Mouse (Mus musculus) thymus, postnatal 4 days (tissue): ENCODE results near the gene Apof.
A peak's percentile ranks its signal among the peaks of the same experiment; 100 is the strongest.

Experiments used
- DNase-seq: peaks from one replicate; pipeline ENCODE4 v3.0.0; 2021

Apof gene

GRCm38 (mm10) chr10:128268371-128268770 is at the start of gene Apof:
TSS of gene Apof (plus strand) at chr10:128268671.
- DNase-seq: no peak

GRCm38 (mm10) chr10:128221533-128222286 is 46.8 kb upstream of the Apof start:
- peak; percentile 30 for DNase-seq

GRCm38 (mm10) chr10:128225064-128225463 is 43.4 kb upstream of the Apof start:
- no peak for DNase-seq

GRCm38 (mm10) chr10:128225538-128225937 is 42.9 kb upstream of the Apof start, which contains the start of gene Mip:
TSS of gene Mip (plus strand) at chr10:128225838.
- DNase-seq: no peak

GRCm38 (mm10) chr10:128227592-128227991 is 40.9 kb upstream of the Apof start:
- no peak for DNase-seq

- DNase-seq: no peak
Measured at GRCm38 (mm10) chr10:128228009-128228408, 40.5 kb upstream of the Apof start.

- peak; percentile 48 for DNase-seq
Measured at GRCm38 (mm10) chr10:128230582-128230981, 37.9 kb upstream of the Apof start.

- DNase-seq: peak; percentile 30
Measured at GRCm38 (mm10) chr10:128231146-128231545, 37.3 kb upstream of the Apof start.

GRCm38 (mm10) chr10:128231697-128232419 is 36.6 kb upstream of the Apof start, which contains the start of gene Timeless:
TSS of gene Timeless (plus strand) at chr10:128232065.
- peak; percentile 94 for DNase-seq

GRCm38 (mm10) chr10:128232420-128232985 is 36.0 kb upstream of the Apof start:
- DNase-seq: peak; percentile 54

- DNase-seq: no peak
Measured at GRCm38 (mm10) chr10:128236321-128236720, 32.1 kb upstream of the Apof start.

- DNase-seq: no peak
Measured at GRCm38 (mm10) chr10:128237807-128238480, 30.5 kb upstream of the Apof start.

GRCm38 (mm10) chr10:128239140-128239539 is 29.3 kb upstream of the Apof start:
- DNase-seq: no peak

- DNase-seq: no peak
Measured at GRCm38 (mm10) chr10:128240131-128240530, 28.3 kb upstream of the Apof start.

GRCm38 (mm10) chr10:128243252-128243651 is 25.2 kb upstream of the Apof start:
- no peak for DNase-seq

GRCm38 (mm10) chr10:128244121-128244520 is 24.4 kb upstream of the Apof start:
- DNase-seq: no peak

GRCm38 (mm10) chr10:128247020-128247732 is 21.3 kb upstream of the Apof start:
- DNase-seq: no peak

GRCm38 (mm10) chr10:128250565-128250964 is 17.9 kb upstream of the Apof start:
- no peak for DNase-seq

- no peak for DNase-seq
Measured at GRCm38 (mm10) chr10:128253677-128254255, 14.7 kb upstream of the Apof start, which contains the start of gene Apon. TSS of gene Apon (plus strand) at chr10:128254096.

- DNase-seq: no peak
Measured at GRCm38 (mm10) chr10:128255925-128256324, 12.5 kb upstream of the Apof start.

- DNase-seq: no peak
Measured at GRCm38 (mm10) chr10:128256328-128256727, 12.1 kb upstream of the Apof start.

- DNase-seq: peak; percentile 39
Measured at GRCm38 (mm10) chr10:128258953-128259352, 9.5 kb upstream of the Apof start.
